Mouse (Mus musculus): Measurements from ENCODE around the gene Spata22. TPM values are rescaled to one million over a fixed set of nuclear protein-coding genes. Genes with fewer than 3 reads are reported as not detected.
"Not testable (repeated sequence)": the region's sequence is repeated elsewhere in the genome, so short reads cannot be mapped to it uniquely, and the experiment has no call there.

The Spata22 gene
- polyA plus RNA-seq, 1 experiment: 3.0 TPM

DNA sequence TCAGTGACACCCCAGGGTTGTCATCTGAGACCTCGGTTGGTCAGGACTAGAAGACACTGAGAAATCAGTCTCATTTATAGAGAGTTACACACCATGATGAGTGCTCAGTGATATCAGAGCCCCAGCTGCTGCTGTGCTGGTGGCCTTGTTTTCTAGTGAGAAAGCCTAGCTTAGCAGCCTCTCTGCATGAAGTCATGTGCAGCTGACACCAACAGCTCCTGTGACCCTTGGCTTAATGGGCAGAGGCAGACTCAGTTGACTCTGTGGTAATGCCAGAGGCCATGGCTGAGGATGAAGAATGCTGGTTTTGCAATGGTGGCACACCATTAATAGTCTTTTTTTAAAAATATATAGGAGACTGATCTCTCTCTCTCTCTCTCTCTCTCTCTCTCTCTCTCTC, 39.9 kb upstream of the Spata22 start:
- Histone ChIP-seq H3K9me3 (replicated peaks; ENCODE audit: control insufficient read depth, insufficient read depth, low read length, poor library complexity, severe bottlenecking) (no peaks in the 10 kb centered on the region), H3K27me3 (ENCODE audit: control insufficient read depth, insufficient read depth, low read length, poor library complexity, severe bottlenecking) (no peaks in the 10 kb centered on the region), H3K27ac (ENCODE audit: insufficient read depth, low read length) (no peak overlapping the region), H3K9ac (ENCODE audit: low read depth, poor library complexity, severe bottlenecking) (no peak overlapping the region), H3K36me3 (ENCODE audit: control insufficient read depth, insufficient read depth, low read length, poor library complexity, severe bottlenecking) (no peaks in the 10 kb centered on the region), H3K4me3 (ENCODE audit: low read depth, low read length) (no peak overlapping the region), H3K4me1 (ENCODE audit: control insufficient read depth, insufficient read depth, low read length) (no peaks in the 10 kb centered on the region)
- TF ChIP-seq CTCF (IDR thresholded peaks at IDR 0.05; ENCODE audit: low read depth, low read length): no peak
- no peak for TF ChIP-seq EP300 (IDR thresholded peaks at IDR 0.05; ENCODE audit: insufficient read depth, low read depth, low read length)

DNA sequence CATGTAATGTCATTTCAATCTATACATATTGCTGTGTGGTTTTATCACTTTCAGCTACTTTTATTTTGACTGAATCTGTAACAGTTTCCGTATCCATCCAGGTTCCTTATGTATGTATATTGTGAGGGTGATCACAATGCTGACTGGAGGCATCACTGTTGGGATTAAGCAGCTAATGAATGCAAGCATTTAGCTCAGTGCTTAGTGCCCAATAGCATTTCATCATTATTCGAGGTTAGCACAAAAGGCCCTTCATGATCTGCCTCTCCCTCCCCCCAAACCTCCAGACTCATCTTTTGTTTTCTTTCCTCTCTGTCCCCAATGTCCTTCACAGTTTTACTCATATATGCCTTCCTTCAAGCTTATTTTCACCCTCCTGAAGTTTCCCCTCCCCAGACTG, 26.4 kb upstream of the Spata22 start:
- Histone ChIP-seq H3K4me3 (ENCODE audit: low read depth, low read length) (no peak overlapping the region), H3K4me1 (ENCODE audit: control insufficient read depth, insufficient read depth, low read length) (no peaks in the 10 kb centered on the region), H3K36me3 (ENCODE audit: control insufficient read depth, insufficient read depth, low read length, poor library complexity, severe bottlenecking) (no peaks in the 10 kb centered on the region), H3K9me3 (replicated peaks; ENCODE audit: control insufficient read depth, insufficient read depth, low read length, poor library complexity, severe bottlenecking) (no peaks in the 10 kb centered on the region), H3K27me3 (ENCODE audit: control insufficient read depth, insufficient read depth, low read length, poor library complexity, severe bottlenecking) (no peaks in the 10 kb centered on the region), H3K9ac (ENCODE audit: low read depth, poor library complexity, severe bottlenecking) (no peak overlapping the region), H3K27ac (ENCODE audit: insufficient read depth, low read length) (no peak overlapping the region)
- no peak for TF ChIP-seq CTCF (IDR thresholded peaks at IDR 0.05; ENCODE audit: low read depth, low read length)
- no peak for TF ChIP-seq POLR2A (IDR thresholded peaks at IDR 0.05; ENCODE audit: insufficient read depth, low read length)
- no peak for TF ChIP-seq EP300 (IDR thresholded peaks at IDR 0.05; ENCODE audit: insufficient read depth, low read depth, low read length)

DNA sequence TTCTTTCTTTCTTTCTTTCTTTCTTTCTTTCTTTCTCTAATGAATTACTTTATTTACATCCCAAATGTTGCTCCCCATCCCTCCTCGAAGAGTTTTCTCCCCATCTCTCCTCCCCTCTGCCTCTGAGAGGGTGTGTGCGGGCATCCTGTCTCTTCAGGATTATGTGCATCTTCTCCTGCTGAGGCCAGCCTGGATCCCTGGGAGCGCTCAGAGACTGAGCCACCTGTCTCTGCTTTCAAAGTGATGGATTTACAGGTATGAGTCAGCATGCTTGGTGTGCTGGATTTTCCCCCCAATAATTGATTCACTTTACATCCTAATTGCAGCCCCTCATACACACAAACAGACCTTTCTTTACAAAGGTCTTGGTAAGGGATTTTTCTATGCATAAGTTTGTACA, 13.6 kb upstream of the Spata22 start:
- H3K27ac ChIP-seq (ENCODE audit: insufficient read depth, low read length): no peak overlapping the region
- no peak overlapping the region for H3K4me3 ChIP-seq (ENCODE audit: low read depth, low read length)
- H3K4me1 ChIP-seq (ENCODE audit: control insufficient read depth, insufficient read depth, low read length): peaks cover 6% of the 10 kb centered on the region
- TF ChIP-seq POLR2A (IDR thresholded peaks at IDR 0.05; ENCODE audit: insufficient read depth, low read length) (no peak), EP300 (IDR thresholded peaks at IDR 0.05; ENCODE audit: insufficient read depth, low read depth, low read length) (peak; percentile 82), CTCF (IDR thresholded peaks at IDR 0.05; ENCODE audit: low read depth, low read length) (no peak)
- no peaks in the 10 kb centered on the region for H3K27me3 ChIP-seq (ENCODE audit: control insufficient read depth, insufficient read depth, low read length, poor library complexity, severe bottlenecking)
- H3K9ac ChIP-seq (ENCODE audit: low read depth, poor library complexity, severe bottlenecking): no peak overlapping the region
- no peaks in the 10 kb centered on the region for H3K36me3 ChIP-seq (ENCODE audit: control insufficient read depth, insufficient read depth, low read length, poor library complexity, severe bottlenecking)
- H3K9me3 ChIP-seq (replicated peaks; ENCODE audit: control insufficient read depth, insufficient read depth, low read length, poor library complexity, severe bottlenecking): peaks cover 2% of the 10 kb centered on the region; the same call in 1 of the 2 replicates

DNA sequence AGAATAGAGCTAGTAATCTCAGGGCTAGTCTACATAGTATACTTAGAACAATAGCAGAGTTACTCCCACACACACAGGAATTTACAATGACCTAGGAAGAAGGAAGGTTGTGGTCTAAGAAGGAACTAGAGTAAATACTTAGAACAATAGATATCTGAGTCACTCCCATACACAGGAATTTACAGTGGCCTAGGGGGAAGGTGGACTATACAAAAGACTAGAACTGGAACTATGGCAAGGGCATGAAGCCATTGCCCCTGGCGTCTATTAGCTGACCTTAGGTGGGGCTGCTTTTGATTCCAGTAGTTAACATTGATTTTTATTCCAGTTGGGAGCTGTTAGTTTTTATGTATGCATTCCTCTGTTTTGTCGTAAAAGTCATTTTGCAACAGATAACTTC, 11.0 kb upstream of the Spata22 start:
- peak; percentile 93 for TF ChIP-seq EP300 (IDR thresholded peaks at IDR 0.05; ENCODE audit: insufficient read depth, low read depth, low read length)
- not testable (repeated sequence) for H3K9ac ChIP-seq (ENCODE audit: low read depth, poor library complexity, severe bottlenecking); H3K27me3 ChIP-seq (ENCODE audit: control insufficient read depth, insufficient read depth, low read length, poor library complexity, severe bottlenecking); H3K36me3 ChIP-seq (ENCODE audit: control insufficient read depth, insufficient read depth, low read length, poor library complexity, severe bottlenecking); H3K4me3 ChIP-seq (ENCODE audit: low read depth, low read length); H3K9me3 ChIP-seq (replicated peaks; ENCODE audit: control insufficient read depth, insufficient read depth, low read length, poor library complexity, severe bottlenecking); H3K4me1 ChIP-seq (ENCODE audit: control insufficient read depth, insufficient read depth, low read length)
- H3K27ac ChIP-seq (ENCODE audit: insufficient read depth, low read length): peak overlapping the region; percentile 98

DNA sequence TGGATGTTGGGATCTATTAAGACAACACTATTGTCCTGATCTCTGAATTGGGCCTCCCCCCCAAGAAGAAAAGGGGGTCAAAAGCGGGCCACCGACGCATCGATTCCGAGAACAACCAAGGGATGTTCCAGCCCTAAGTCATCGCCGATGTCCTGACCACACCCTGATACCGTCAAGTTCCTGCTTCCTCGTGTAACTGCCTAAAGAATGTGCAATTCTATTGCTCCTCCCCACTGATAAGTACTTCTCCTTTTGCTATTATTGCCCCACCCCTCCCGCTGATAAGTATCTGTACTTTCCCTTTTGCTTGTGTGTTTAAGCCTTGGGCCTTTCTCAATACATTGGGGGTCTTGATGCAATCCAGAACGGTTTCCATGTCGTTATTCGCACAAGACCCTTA, 8.5 kb upstream of the Spata22 start:
- H3K4me1 ChIP-seq (ENCODE audit: control insufficient read depth, insufficient read depth, low read length); H3K4me3 ChIP-seq (ENCODE audit: low read depth, low read length); H3K9me3 ChIP-seq (replicated peaks; ENCODE audit: control insufficient read depth, insufficient read depth, low read length, poor library complexity, severe bottlenecking); H3K36me3 ChIP-seq (ENCODE audit: control insufficient read depth, insufficient read depth, low read length, poor library complexity, severe bottlenecking); H3K27me3 ChIP-seq (ENCODE audit: control insufficient read depth, insufficient read depth, low read length, poor library complexity, severe bottlenecking); H3K9ac ChIP-seq (ENCODE audit: low read depth, poor library complexity, severe bottlenecking): not testable (repeated sequence)
- peak overlapping the region; percentile 32; the same call in 1 of the 2 replicates for H3K27ac ChIP-seq (ENCODE audit: insufficient read depth, low read length)

DNA sequence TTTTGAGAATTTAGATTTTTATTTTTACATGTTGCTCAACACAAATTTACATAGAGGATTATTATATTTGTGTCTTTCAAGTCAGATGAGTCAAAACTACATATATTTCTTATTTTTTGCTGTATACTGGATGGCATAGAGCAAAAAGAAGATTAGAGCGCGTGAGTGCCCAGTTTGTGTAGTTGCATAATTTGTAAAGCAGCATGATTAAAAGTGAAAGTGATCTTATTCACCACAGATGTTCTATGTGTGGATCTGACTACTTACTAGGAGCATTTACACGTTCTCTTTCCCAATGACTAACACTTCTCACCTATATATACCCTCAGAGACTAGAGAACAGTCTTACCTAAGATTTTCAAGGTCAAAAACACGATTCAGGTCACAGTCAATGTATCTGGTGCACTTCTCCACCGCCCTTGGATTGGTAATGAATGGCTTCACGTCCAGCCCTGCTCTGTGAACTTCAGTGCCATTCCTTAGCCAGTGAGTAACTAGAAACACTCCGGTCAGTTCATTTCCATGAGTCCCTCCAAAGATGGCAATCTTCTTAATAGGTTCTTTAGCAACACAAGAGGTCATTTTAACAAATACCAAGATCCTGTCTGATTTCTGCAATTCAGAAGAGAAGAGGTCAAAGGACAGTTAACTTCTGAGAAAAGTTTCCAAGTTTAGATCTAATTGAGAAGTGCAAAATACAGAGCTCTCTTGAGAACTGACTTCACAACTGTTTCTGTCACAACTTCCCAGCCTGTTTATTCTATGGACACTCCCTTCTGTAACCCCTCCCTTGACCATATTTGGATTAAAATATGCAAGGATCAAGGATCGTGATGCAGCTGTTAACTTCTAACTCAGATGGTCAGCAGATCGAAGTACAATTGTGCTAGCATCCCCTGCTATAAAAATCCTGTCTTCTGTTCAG, 5.4 kb upstream of the Spata22 start:
- no peak overlapping the region for H3K9ac ChIP-seq (ENCODE audit: low read depth, poor library complexity, severe bottlenecking)
- H3K4me1 ChIP-seq (ENCODE audit: control insufficient read depth, insufficient read depth, low read length): peaks cover 4% of the 10 kb centered on the region
- H3K4me3 ChIP-seq (ENCODE audit: low read depth, low read length): no peak overlapping the region
- no peak overlapping the region; the same call in 1 of the 2 replicates for H3K27ac ChIP-seq (ENCODE audit: insufficient read depth, low read length)
- peaks cover 2% of the 10 kb centered on the region; the same call in 1 of the 2 replicates for H3K36me3 ChIP-seq (ENCODE audit: control insufficient read depth, insufficient read depth, low read length, poor library complexity, severe bottlenecking)
- H3K27me3 ChIP-seq (ENCODE audit: control insufficient read depth, insufficient read depth, low read length, poor library complexity, severe bottlenecking): no peaks in the 10 kb centered on the region
- peaks cover 8% of the 10 kb centered on the region for H3K9me3 ChIP-seq (replicated peaks; ENCODE audit: control insufficient read depth, insufficient read depth, low read length, poor library complexity, severe bottlenecking)
- TF ChIP-seq POLR2A (IDR thresholded peaks at IDR 0.05; ENCODE audit: insufficient read depth, low read length) (no peak), CTCF (IDR thresholded peaks at IDR 0.05; ENCODE audit: low read depth, low read length) (no peak), EP300 (IDR thresholded peaks at IDR 0.05; ENCODE audit: insufficient read depth, low read depth, low read length) (no peak)
